Mouse (Mus musculus) v-Abl transformed pro-B cells (cell line): ENCODE measurements around the gene Tmem219.
"Not testable (repeated sequence)": the region's sequence is repeated elsewhere in the genome, so short reads cannot be mapped to it uniquely, and the experiment has no call there.

Source experiments
- in situ Hi-C, 2 experiments: fragments of 400-800 bp; cut with MboI; formaldehyde crosslinking; loops; one replicate each; pipeline ENCODE4 v1.15.1; 2025; ENCODE audit not compliant: unreplicated experiment in 2 of 2

Gene Tmem219

DNA sequence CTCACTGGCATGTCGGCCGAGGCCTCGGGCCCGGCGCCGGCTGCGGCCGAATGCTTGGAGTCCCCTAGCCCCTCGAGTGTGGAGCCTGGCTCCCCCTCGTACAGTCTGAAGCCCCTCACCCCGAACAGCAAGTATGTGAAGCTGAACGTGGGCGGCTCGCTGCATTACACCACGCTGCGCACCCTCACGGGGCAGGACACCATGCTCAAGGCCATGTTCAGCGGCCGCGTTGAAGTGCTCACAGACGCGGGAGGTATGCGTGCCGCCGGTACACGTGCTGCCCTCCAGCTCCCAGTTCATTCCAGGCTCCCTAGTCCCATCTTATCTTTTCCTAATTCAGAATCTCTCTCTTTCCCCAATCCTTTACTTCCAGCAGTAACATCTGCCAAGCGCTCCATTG, 6.3 kb upstream of the Tmem219 start:
- in situ Hi-C loops: no loop called here

DNA sequence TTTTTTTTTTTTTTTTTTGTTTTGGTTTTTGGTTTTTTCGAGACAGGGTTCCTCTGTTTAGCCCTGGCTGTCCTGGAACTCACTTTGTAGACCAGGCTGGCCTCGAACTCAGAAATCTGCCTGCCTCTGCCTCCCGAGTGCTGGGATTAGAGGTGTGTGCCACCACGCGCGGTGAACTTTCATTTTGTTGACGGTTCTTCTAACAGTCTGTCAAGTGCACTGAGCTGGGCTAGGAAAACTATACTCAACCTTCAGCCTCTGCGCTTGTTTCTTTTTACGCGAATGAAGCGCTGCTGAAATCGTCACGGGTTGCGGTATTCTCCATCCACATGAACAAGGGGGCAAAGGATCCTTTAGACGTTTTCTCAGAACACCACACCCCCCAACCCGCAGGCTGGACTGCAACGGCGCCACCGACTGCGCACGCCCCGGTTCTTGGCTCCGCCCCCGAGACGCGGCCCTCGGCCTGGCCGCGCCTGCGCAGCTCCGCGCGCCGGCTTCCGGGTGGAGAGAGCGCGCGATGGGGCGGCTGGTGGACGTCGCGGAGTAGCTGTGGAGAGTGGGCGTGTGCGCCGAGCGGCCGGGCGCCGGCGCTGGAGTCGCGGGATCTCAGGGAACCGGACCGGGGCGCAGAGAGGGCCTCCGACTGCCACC, 5.8 kb upstream of the Tmem219 start, which contains the start of gene Kctd13:
Kctd13 (plus strand) TSS at position 496 of the 654 bp plus-strand sequence.
- in situ Hi-C loops: no loop called here

DNA sequence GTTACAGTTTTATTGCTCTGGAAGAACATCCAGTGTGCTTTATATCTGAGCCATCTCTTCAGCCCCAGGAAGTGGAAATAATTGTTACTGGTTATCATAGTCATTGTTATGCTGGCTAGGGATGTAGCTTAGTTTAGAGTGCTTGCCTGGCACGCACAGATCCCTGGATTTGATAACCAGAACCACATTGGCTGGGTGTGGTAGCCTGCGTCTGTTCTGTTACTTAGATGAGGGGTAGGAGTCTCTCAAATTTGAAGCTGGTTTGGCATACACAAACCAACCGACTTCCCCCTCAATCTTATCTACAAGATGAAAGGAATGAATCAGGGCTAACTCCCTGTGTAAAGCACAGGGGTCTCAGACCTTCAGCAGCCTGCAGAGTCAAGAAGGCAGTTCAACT, 3.6 kb upstream of the Tmem219 start:
- in situ Hi-C loops: no loop called here

DNA sequence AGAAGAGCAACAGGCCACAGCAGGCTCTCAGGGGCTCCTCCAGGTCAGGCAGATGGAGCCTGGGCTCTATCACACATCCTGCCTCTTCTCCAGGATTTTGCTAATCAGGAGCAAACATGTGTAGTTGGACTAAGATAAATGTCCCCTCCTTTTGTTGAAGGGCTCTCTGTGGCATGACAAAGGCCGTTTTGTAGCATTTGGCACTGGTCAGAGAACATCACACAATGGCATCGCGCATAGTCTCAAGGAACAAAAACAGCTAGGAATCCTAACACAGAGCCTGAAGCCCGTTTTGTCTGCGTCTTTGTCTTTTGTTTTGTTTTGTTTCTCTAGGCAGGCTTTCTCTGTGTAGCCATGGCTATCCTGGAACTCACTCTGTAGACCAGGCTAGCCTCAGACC, 1.3 kb upstream of the Tmem219 start:
- in situ Hi-C loops: no loop called here

DNA sequence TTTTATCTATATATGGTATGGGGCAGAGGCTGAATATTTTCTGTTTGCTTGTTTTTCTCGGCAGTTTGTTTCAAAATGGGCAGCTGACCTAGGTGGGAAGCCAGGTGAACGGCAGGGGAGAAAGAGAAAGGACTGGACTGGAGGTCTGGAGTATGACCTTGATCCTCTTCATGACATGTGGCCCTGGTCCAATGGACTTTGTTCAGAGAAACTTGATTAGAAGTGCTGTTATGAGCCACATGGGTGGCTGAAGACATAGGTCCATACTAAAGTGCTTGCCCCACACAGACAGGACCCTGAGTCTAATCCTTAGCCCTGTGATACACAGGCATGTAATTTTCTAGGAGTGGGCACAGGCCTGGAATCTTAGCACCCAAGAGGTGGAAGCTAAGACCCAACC, 1.2 kb downstream of the Tmem219 start:
- in situ Hi-C loops: no loop called here

DNA sequence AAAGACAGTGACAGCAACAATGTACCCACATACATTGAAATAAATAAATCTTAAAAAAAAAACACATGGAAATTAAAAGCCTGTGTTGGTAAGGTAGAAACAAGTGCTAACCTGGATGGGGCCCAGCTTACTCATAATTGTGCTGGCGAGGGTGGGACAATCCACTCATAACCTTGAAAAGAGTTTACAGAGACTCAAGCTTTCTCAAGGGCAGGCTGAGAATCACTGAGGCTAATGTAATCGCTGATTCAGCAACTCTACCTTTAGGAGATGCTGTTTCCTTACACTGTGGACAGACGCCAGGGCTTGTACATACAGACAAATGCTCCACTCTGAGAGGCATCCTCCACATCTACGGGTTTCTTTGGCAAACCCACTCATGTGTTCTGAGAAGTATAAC, 2.7 kb downstream of the Tmem219 start:
- in situ Hi-C loops: no loop called here

DNA sequence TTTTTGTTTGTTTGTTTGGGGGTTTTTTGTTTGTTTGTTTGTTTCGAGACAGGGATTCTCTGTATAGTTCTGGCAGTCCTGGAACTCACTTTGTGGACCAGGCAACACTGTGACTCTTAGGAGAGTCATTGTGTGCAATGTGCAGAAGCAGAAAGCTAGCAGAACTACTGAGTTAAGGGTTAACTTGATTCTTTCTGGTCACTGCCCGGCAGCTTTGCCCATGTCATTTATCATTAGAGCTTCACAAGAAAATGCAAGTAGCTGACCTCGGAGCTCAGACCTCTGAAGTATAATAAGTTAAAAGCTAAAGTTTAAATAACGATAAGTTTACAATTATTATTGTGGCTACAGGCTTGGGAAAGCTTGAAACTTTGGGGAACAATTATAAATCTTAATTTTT, 4.4 kb downstream of the Tmem219 start:
- in situ Hi-C loops: not testable (repeated sequence)

DNA sequence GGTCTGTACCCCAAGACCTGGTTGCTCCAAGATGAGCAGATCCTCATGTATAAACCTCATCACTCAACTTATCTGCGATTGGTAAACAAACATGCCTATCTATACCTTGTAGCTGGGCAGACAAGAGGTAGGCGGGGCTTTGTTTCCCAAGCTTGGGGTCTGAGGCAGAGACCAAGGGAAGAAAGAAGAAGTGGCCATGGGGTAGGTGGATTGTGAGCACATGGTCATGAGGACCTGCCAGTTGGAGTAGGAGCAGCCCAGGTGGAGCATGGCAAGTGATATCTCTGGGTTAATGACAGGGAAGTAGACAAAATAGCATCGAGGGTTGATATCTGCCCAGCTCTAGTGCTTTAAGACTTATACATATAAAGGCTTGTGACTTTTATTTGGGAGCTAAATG, 7.9 kb downstream of the Tmem219 start:
- in situ Hi-C loops: no loop called here

DNA sequence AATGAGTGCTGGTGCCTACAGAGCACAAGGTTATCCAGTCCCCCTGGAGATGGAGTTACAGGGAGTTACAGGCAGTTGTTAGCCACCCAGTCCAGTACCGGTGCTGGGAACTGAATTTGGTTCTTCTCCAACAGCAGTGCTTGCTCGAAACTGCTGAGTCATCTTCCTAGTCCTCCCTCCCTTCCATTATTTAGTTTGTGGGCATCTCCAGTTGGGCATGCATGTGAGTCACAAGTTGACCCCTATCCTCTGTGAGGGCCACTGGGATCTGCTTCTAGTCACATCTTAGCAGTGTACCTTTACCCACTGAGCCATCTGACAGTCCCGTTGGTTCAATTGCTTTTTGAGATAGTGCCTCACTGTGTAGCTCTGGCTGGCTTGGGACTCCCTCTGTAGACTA, 17.1 kb downstream of the Tmem219 start:
- in situ Hi-C loops: no loop called here

DNA sequence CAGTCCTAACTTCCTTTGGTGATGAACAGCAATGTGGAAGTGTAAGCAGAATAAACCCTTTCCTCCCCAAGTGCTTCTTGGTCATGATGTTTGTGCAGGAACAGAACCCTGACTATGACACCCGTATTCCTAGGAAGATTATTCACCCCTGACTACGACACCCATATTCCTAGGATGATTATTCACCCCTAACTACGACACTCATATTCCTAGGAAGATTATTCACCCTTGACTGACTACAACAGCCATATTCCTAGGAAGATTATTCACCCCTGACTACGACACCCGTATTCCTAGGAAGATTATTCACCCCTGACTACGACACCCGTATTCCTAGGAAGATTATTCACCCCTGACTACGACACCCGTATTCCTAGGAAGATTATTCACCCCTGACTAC, 22.9 kb downstream of the Tmem219 start:
- in situ Hi-C loops: not testable (repeated sequence)

DNA sequence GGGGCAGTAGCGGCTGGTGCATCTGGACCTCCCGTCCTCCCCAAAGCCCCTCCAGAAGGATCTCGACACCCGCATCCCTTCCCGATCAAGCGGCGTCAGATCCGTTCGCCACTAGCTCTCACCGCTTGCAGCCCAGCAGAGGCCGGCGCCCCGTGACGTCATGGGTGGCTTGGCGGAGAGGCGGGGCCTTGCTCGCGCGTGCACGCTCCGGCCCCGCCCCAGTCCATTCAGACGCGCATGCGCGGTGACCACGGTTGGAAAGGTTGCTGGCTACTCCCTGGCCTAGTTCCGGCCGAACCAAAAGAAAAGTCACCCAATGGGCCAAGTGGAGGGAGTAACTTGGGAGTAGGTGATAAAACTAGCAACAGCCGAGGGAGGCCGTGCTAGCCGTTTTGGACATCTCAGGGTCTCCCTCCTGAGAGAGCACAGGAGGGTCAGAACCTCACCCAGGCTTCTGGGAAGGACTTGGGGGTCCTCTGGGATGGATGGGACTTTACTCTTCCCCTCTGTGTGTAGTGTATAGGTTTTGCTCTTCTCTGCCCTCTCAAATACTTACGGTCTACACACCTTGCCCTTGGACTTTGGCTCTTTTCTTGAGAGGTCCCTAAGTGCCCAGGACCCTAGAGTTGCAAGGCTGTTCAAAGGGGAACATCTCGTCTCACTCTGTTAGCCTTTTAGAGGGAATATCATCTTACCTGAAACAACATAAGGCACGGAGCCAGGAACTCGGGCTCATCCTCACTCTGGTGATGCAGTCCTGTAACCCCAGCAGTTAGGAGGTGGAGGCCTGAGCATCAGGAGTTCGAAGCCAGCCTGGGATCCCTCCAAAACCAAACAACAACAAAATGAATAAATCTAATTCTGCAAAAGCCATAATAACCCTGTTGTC, 24.4 kb downstream of the Tmem219 start:
- in situ Hi-C loops: no loop called here

DNA sequence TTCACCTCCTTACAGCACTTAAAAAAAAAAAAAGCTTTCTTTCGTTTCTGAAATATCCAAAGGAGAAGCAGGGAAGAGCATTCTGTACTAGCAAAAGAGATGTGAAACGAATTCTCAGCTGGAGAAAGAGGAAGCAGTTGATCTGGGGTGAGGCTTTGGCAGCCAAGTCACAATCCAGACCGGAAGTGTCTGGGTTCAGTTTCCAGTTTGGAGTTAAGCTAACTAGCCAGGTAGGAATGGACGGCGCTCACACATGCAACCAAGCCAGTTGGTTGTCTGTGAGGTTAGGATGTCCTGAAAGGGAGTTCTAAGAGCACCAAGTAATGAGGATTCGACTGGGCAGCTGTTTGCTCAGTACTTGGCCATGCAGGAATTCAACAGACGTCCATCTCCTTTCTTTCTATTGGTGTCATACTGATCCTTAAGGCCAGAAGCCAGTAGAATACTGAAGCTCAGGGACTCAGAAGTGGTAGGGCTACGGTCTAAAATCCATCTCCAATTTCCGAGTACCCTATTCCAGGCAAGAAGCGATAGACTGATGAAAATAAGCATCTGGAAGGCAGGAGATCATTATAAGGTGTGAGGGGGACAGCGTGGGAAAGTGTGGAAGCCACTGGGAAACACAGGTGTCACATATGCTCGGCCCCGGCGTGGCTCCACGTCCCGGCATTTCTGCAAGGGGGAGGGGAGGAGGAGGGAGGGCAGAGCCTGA, 25.2 kb downstream of the Tmem219 start:
- in situ Hi-C loops: no loop called here

DNA sequence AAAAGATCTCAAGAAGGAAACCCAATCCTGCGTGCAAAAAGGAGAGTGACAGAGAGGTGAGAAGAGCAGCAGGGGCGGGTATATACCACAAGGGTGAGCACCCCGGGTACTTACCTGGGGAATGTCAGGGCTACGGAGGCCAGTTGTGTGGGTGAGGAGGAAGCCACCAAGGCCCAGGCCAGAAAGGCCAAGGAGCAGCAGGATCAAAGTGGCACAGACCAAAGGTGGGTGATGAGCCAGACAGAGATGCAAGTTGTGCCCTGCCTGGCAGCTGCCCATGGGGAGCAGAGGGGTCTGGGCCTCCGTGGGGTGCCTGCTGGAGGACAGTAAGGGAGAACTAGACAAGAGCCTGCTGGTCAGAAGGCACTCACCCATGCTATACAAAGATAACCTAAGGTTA, 25.8 kb downstream of the Tmem219 start:
- in situ Hi-C loops: no loop called here

DNA sequence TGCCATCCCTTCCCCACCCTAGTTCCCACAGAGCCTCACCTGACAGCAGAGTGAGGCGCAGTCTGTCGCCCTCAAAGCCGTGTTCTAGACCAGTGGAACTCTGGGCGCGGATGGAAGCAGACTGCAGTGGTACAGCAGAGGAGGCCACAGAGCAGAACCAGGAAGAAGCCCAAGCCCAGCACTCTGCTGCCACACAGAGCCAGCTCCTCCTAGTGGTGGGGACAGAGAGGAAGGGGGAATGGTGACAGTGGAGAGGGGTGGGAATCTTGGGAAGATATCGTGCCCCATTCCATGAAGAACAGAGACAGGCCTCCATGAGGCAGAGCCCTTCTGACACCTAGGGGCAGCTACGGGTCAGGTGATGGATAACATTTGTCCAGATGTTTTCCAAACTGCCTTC, 33.9 kb downstream of the Tmem219 start:
- in situ Hi-C loops: no loop called here

DNA sequence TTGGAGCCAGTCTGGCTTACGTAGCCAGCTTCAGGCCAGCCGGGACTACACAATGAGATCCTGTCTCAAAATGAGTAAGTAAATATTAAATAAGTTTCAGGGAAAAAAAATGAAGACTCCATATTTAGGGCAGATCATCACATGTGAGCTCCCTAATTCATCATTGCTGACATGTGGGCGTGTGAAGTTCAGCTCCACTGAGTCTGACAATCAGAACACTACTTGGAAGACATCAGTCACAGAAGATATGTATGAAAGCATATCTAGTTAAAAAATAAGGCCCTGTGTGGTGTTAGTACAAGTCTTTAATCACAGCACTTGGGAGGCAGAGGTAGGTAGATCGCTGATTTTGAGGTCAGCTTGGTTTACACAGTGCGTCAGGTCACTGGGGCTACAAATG, 35.4 kb downstream of the Tmem219 start:
- in situ Hi-C loops: no loop called here

DNA sequence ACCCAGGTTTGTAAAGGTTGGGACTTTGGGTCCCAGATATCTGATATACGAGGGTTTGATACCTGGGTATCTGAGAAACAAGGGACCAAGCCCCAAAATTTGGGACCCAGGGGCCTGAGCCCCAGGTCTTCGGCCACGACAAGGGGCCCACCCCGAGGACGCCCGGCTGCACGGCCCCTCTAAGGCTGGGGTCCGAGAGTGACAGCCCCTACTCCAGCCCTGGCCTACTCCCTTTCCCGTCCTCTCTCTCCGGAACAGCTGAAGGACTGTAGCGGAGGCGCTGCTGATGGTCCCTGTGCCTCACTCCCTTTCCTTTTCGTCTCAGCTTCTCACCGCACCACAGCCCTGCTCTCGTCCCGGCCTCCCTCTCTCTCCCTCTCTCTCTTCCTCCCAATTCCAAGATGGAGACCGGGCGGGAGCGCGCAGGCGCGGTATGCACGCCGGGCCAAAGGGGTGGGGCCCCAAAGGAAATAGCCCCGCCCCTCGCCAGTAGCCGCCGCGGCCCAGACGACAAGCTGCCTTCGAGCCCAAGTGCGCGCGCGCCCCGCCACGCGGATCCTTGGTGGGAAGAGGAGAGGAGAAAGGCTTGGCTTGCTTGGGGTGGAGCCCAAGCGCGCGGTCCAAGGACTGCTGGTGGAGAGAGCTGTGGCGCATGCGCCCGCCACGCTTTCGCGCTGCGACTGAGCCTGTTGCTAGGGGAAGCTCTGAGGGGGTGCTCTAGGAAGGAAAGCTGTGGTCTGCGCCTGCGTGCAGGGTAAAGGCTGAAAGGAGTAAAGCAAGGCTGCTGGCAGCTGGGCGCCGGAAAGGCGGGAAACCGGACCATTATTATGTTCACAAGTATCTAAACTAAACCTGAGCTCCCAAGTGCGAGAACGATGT, 38.2 kb downstream of the Tmem219 start, which contains the start of gene Taok2:
Taok2 (minus strand) TSS at position 418 of the 879 bp plus-strand sequence.
- in situ Hi-C loops: no loop called here

DNA sequence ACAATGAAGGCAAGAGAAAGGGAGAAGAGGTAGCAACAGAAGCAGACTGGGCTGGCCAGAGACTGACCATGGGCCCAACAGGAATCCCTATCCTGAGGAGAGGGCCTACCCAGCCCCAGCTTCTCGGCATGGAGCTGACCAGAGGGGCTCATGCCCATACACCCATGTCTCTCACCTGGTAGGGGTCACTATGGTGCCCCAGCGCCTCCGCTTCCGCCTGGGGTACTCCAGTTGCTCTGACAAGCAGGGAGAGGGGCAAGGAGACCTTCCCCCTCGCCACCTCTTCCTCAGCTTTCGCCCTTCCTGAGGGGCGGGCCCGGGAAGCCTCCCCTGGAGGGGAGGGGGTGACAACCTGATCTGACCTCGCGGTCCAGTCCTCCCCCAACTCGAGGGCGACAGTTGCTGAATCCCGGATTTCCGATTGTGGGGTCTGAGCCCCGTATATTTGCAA, 39.0 kb downstream of the Tmem219 start:
- in situ Hi-C loops: no loop called here

DNA sequence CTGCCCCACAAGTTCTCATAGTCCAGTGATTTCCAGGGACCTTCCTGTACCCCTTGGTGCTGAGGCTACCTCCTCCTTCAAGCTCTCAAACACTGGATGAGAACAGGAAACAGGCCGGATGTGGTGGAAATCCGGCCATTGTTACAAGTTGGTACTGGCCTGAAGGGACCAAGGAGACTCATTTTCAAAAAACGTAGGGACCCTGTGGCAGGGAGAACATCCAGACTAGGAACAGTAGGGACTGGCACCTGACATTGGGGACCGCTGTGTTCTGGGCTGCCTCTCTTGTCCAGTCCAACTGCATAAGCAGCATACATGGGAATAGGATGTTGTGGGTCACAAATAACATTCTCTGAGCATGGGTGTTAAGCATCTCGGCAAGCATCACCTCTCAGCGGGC, 41.7 kb downstream of the Tmem219 start:
- in situ Hi-C loops: no loop called here

DNA sequence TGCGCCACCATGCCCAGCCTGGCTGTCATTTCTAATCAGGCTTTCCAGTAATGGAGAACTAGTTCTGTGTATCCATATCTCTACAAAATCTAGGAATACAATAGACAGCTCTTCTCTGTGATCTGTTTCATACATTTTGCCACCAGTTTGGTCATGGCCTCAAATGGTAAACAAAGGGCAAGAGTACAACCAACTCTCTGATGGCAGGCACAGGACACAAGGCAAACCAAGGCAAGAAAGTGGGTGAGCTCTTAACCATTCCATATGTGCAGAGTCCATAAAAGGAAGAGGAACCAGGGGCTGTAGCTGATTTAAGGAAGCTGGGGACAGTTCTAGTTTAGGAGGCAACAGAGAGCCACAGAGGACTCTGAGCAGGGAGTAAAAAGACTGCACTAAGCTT, 45.5 kb downstream of the Tmem219 start:
- in situ Hi-C loops: no loop called here

DNA sequence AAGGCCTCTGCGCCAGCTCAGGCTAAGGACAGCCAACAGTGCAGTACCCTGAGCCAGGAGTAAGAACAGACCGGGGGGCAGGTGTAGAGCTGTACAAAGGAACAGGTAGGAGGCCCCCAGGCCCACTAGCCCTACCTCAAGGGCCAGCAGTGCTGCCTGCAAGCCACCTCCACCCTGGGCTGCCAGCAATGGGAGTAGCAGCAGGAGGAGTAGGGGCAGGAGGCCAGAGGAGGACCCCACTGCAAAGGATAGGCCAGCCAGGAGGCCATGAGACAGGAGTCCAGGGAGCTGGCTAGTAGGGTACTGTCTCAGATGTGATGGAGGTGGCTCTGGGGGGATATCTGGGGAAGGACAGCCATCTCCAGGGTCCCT, 52.2 kb downstream of the Tmem219 start:
- in situ Hi-C loops: no loop called here
